Mouse (Mus musculus): ENCODE results near the gene Tedc1.

GRCm38 (mm10) chr12:113138291-113138690 is 17.9 kb upstream of the Tedc1 start:
- no peak for TF ChIP-seq POLR2A (IDR thresholded peaks at IDR 0.05; ENCODE audit: insufficient read depth, low read depth, low read length)
- no peak for TF ChIP-seq CTCF (IDR thresholded peaks at IDR 0.05)
- no peak for TF ChIP-seq EP300 (IDR thresholded peaks at IDR 0.05; ENCODE audit: insufficient read depth, low read depth, low read length)

Data from heart, adult 2 months (tissue).